Mouse (Mus musculus): ENCODE measurements around the gene Adam15. TPM values are rescaled to one million over a fixed set of nuclear protein-coding genes. Genes with fewer than 3 reads are reported as not detected.
A peak's percentile ranks its signal among the peaks of the same experiment; 100 is the strongest.

Gene Adam15
- total and polyA plus RNA-seq, 3 experiments: 15.3 to 43.2 TPM; not detected in 1

GRCm38 (mm10) chr3:89355512-89355902, 5.7 kb upstream of the Adam15 start:
- H3K36me3 ChIP-seq (ENCODE audit: control insufficient read depth in 1 of 2, insufficient read depth in 2 of 2, low read length in 2 of 2): peaks cover 0 to 8% of the 10 kb centered on the region in 2 experiments; a peak in 2 of 4 replicates
- TF ChIP-seq MAX (IDR thresholded peaks at IDR 0.05; ENCODE audit: low read length) (no peak), HCFC1 (IDR thresholded peaks at IDR 0.05; ENCODE audit: low read depth, low read length) (no peak), RCOR1 (IDR thresholded peaks at IDR 0.05; ENCODE audit: low read depth, low read length) (no peak), EP300 (IDR thresholded peaks at IDR 0.05; ENCODE audit: low read depth in 1 of 2, low read length in 2 of 2) (no peak), POLR2A (IDR thresholded peaks at IDR 0.05; ENCODE audit: control insufficient read depth in 1 of 2, insufficient read depth in 1 of 2, low read depth in 1 of 2, low read length in 2 of 2, poor library complexity in 1 of 2) (no peak), JUND (IDR thresholded peaks at IDR 0.05; ENCODE audit: low read depth, low read length) (no peak), TCF12 (IDR thresholded peaks at IDR 0.05; ENCODE audit: low read depth, low read length) (no peak), ZMIZ1 (IDR thresholded peaks at IDR 0.05; ENCODE audit: low read depth, low read length) (no peak), USF2 (IDR thresholded peaks at IDR 0.05; ENCODE audit: borderline replicate concordance in 1 of 2, insufficient read depth in 1 of 2, low read depth in 1 of 2, low read length in 2 of 2) (no peak), ZC3H11A (IDR thresholded peaks at IDR 0.05; ENCODE audit: low read depth, low read length) (no peak)
- H3K79me2 ChIP-seq (ENCODE audit: control insufficient read depth, insufficient read depth, low read length, poor library complexity): no peaks in the 10 kb centered on the region
- no peak overlapping the region for H3K9ac ChIP-seq (ENCODE audit: control insufficient read depth, low read depth, low read length, poor library complexity, severe bottlenecking)
- no peak for DNase-seq (ENCODE audit: low read depth, low spot score)
- H3K27ac ChIP-seq (ENCODE audit: control insufficient read depth, low read depth, low read length): no peak overlapping the region
- H3K4me1 ChIP-seq (ENCODE audit: control insufficient read depth in 1 of 2, insufficient read depth in 2 of 2, low read length in 2 of 2): peaks cover 0 to 22% of the 10 kb centered on the region in 2 experiments; a peak in 2 of 4 replicates
- H3K27me3 ChIP-seq (ENCODE audit: control insufficient read depth in 1 of 2, insufficient read depth in 2 of 2, low read length in 2 of 2): no peaks in the 10 kb centered on the region; a peak in 1 of 4 replicates
- no peaks in the 10 kb centered on the region for H3K9me3 ChIP-seq (replicated peaks; ENCODE audit: insufficient read depth, low read length)
- no peak overlapping the region for H3K4me3 ChIP-seq (ENCODE audit: control insufficient read depth in 1 of 2, insufficient read depth in 1 of 2, low read depth in 2 of 2, low read length in 2 of 2)

DNA sequence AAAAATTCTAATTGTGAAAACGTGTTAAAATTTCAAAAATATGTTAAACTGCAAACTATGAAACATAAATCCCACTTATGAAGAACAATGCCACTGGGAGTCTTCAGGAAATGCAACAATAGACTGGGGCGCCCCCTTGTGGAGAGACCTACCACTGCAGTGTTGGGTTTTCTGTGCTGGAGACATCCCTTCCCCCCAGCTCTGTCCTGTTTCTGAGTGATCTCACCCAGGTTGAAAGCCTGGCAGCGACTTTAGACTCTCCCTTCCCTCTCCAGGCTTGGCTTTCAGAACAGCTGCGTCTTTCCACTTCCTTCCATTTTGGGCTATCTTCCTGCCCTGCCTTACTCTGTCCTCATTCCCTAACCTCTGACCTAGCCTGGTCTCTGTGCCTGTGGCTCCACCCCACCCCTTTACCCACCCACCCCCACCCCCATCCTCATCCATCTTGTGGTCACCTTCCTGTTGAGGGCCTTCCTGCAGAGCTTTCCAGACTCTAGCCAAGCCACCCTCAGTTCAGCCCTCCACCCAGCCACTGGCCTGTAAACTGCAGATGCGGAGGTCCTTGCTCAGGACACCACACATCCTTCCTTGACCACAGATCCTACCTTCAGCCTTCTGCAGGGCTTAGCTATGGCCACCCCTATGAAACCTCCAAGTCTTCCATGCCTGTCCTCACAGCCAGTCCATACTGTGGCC, 5.2 kb upstream of the Adam15 start:
- DNase-seq (ENCODE audit: low read depth, low spot score): peak; percentile 86
- Histone ChIP-seq H3K9me3 (replicated peaks; ENCODE audit: insufficient read depth, low read length) (no peaks in the 10 kb centered on the region), H3K4me1 (ENCODE audit: control insufficient read depth in 1 of 2, insufficient read depth in 2 of 2, low read length in 2 of 2) (peaks cover 0 to 23% of the 10 kb centered on the region in 2 experiments; a peak in 2 of 4 replicates), H3K4me3 (ENCODE audit: control insufficient read depth in 1 of 2, insufficient read depth in 1 of 2, low read depth in 2 of 2, low read length in 2 of 2) (no peak overlapping the region), H3K9ac (ENCODE audit: control insufficient read depth, low read depth, low read length, poor library complexity, severe bottlenecking) (no peak overlapping the region), H3K79me2 (ENCODE audit: control insufficient read depth, insufficient read depth, low read length, poor library complexity) (no peaks in the 10 kb centered on the region; the same call in 1 of the 2 replicates), H3K27ac (ENCODE audit: control insufficient read depth, low read depth, low read length) (no peak overlapping the region), H3K36me3 (ENCODE audit: control insufficient read depth in 1 of 2, insufficient read depth in 2 of 2, low read length in 2 of 2) (peaks cover 0 to 9% of the 10 kb centered on the region in 2 experiments; a peak in 2 of 4 replicates), H3K27me3 (ENCODE audit: control insufficient read depth in 1 of 2, insufficient read depth in 2 of 2, low read length in 2 of 2) (no peaks in the 10 kb centered on the region; a peak in 1 of 4 replicates)
- TF ChIP-seq MAFK (IDR thresholded peaks at IDR 0.05; ENCODE audit: borderline replicate concordance, low read depth, low read length) (no peak), MAZ (IDR thresholded peaks at IDR 0.05; ENCODE audit: low read depth, low read length) (0 out of 2 replicates have a peak, but pooled peaks have one; percentile 24), ZMIZ1 (IDR thresholded peaks at IDR 0.05; ENCODE audit: low read depth, low read length) (no peak), MEF2A (IDR thresholded peaks at IDR 0.05; ENCODE audit: extremely low read depth, insufficient replicate concordance, low read depth, low read length, poor library complexity, severe bottlenecking) (no peak), E2F4 (IDR thresholded peaks at IDR 0.05; ENCODE audit: borderline replicate concordance, low read depth, low read length) (no peak), TCF12 (IDR thresholded peaks at IDR 0.05; ENCODE audit: low read depth, low read length) (no peak), TAL1 (IDR thresholded peaks at IDR 0.05; ENCODE audit: low read length) (no peak), EP300 (IDR thresholded peaks at IDR 0.05; ENCODE audit: low read depth in 1 of 2, low read length in 2 of 2) (no peak), TBP (IDR thresholded peaks at IDR 0.05; ENCODE audit: low read depth, low read length) (no peak), SIN3A (IDR thresholded peaks at IDR 0.05; ENCODE audit: low read length) (peak; percentile 41; the same call in 1 of the 2 replicates), POLR2A (IDR thresholded peaks at IDR 0.05; ENCODE audit: control insufficient read depth in 1 of 2, insufficient read depth in 1 of 2, low read depth in 1 of 2, low read length in 2 of 2, poor library complexity in 1 of 2) (no peak), MYB (IDR thresholded peaks at IDR 0.05; ENCODE audit: low read depth, low read length) (no peak), MYC (IDR thresholded peaks at IDR 0.05; ENCODE audit: low read depth, low read length) (no peak), SMC3 (IDR thresholded peaks at IDR 0.05; ENCODE audit: low read depth, low read length) (peak; percentile 89), CHD2 (IDR thresholded peaks at IDR 0.05; ENCODE audit: low read length) (peak; percentile 32), JUND (IDR thresholded peaks at IDR 0.05; ENCODE audit: low read depth, low read length) (no peak), BHLHE40 (IDR thresholded peaks at IDR 0.05; ENCODE audit: borderline replicate concordance, low read depth, low read length) (peak; percentile 57; the same call in 1 of the 2 replicates), CTCF (IDR thresholded peaks at IDR 0.05 in 2 of 3, conservative IDR thresholded peaks at IDR 0.05 in 1 of 3; ENCODE audit: control insufficient read depth in 1 of 3, insufficient read depth in 1 of 3, low read depth in 2 of 3, low read length in 3 of 3, poor library complexity in 1 of 3, severe bottlenecking in 1 of 3) (peak; percentile 97 to 99 (median 98)), USF2 (IDR thresholded peaks at IDR 0.05; ENCODE audit: borderline replicate concordance in 1 of 2, insufficient read depth in 1 of 2, low read depth in 1 of 2, low read length in 2 of 2) (no peak), GATA1 (IDR thresholded peaks at IDR 0.05; ENCODE audit: low read depth, low read length) (no peak), NELFE (IDR thresholded peaks at IDR 0.05; ENCODE audit: low read depth, low read length) (no peak), ZNF384 (IDR thresholded peaks at IDR 0.05; ENCODE audit: low read depth, low read length) (no peak), GABPA (IDR thresholded peaks at IDR 0.05; ENCODE audit: low read depth, low read length) (no peak), NRF1 (IDR thresholded peaks at IDR 0.05; ENCODE audit: insufficient read depth, low read depth, low read length, poor library complexity, severe bottlenecking) (no peak)

Data from MEL (cell line).